Mouse (Mus musculus): ENCODE results near the gene Ctrb1.

Gene Ctrb1

DNA sequence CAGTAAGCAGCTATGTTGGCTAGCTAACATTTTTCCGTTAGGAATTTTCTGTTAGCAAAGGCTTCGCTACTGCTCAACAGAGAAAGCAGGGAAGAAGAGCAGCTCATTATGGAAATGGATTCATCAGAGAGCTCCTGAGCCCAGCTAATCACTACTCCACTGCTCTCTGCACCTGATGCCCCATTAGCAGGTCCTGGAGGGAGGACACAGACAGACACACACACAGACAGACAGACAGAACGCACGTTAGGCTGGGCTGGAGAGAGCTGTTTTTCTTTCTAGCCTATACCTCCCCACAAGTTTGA is 26.6 kb upstream of the Ctrb1 start:
- no peak for DNase-seq (ENCODE audit: low read depth, low spot score)

DNA sequence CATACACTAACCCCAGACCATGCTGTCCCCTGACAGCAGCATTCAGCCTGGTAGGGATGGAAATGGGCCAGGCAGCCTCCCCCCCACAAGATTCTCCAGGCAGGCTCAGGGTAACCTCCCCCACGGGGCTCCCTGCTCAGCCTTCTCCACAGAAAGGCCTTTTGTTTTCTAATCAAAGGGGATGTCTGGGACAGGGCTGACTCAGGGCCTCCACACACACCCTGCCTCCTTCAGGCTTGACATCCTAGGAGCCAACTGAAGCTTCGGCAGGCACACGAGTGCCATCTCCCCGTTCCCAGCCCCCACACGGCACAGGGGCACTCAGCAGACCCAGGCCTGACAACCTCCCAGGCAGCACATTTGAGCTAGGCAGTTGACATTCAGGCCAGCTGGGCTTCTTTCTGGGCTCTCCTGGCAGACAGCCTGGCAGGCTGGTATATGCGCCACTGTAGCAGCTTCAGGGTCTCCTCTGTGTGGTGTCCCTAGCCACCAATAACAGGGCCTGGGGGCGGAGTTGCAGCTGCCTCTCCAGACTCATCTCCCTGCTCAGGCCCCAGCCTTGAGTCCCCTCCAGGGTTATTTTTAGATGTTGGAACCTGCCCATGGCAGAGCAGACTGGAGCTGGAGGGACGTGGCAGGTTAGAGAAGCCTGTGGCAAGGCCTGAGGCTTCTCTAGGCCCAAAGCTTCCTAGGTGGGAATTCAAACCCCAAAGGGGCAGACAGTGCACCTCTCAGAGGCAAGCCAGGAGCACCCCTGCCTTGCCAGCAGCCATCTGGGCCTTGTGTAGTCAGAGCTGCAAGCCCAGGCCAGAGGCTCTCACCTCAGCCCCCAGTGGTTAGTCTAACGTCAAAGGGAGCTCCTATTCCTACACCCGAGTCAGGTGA is 26.0 kb upstream of the Ctrb1 start:
- DNase-seq (ENCODE audit: low read depth, low spot score) = no peak

DNA sequence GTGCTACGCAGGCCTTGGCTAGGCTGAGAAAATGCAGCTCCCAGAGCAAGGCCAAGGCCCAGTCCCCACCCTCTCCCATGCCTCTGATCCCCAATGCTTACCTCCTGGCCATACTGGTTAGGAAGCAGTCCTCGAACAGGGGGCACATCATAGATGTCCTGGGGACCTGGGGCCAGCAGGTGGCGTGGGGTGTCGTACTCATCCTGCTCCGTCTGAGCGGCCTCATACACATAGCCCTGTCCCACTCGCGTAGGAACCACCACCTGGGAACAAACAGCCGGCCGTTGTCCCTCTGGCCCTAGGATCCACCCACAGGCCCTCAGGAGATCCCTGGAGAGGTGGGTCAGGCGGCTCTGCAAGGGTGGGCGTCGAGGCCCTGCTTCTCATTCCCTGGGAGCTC is 24.7 kb upstream of the Ctrb1 start:
- DNase-seq (ENCODE audit: low read depth, low spot score) = no peak

DNA sequence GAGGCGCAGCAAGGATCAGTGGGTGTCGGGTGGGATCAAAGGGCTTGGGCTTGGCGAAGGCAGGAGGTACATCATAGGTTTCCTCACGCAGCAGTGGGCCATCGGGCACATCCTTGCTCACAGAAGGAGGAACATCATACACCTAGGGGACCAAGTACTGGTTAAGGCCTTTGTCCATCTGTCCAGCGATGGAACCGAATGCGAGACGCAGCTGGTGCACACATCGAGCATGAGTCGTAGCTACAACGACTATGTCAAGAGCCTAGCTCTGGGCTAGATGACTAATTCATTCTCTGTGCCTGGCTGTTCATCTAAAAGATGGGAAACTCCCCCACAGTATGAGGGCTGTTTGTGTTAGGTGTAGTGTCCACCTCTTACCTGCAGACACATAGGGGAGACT is 23.5 kb upstream of the Ctrb1 start:
- DNase-seq (ENCODE audit: low read depth, low spot score) = no peak

DNA sequence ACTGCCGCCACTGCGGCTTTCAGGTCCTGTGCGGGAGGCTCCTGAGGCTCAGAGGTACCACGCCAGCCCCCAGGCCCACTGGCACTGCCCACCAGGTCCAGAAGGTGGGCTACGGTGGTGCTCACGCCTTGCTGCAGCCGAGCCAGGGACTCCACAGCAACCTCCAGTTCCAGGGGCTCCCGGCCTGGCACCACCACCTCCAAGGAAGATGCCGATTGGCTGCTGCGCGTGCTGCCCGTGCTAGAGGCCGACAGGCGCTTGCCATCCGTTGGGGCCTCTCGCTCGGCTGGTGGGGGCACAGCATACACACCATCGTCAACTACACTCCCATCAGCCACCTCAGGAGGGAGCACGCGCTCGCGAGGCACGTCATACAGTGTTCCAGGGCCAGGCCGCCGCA is 23.0 kb upstream of the Ctrb1 start:
- DNase-seq (ENCODE audit: low read depth, low spot score) = no peak

DNA sequence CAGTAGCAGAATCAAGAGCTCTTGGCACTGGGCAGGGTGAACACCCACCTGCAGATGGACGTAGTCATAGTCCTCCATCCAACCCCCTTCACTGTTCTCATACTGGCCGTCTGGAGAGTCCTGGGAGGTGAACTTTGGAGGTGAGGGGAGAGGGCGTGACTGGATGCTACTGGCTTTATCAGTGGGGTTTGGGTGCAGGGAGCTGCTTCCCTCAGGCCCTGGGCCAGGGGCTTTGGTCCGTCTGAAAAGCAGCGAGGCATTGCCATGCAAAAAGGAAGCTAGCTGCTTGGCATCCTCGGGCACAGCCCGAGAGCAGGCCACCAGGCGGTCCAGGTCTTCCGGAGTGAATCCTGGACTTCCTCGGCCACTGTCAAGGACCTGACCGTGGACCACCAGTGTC is 22.5 kb upstream of the Ctrb1 start:
- DNase-seq (ENCODE audit: low read depth, low spot score) = no peak

DNA sequence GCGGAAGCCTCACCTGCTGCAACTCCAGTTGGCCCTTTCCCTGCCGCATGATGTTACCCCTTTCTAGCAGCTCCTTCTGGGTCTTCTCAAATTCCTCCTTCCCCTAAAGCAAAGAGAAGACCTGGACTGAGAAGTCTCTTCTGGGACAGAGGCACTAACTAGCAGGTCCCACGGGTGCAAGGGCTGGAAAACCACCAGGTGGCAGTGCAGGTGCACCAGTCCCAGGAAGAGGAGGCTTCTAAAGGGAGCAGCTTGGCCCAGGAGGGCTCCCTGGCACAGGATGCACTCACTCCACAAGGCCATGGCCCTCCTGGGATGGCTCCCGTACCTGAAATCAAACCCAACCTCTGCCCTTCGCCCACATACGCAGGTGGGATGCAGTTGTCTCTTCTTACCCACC is 21.8 kb upstream of the Ctrb1 start:
- peak; percentile 33 for DNase-seq (ENCODE audit: low read depth, low spot score)

DNA sequence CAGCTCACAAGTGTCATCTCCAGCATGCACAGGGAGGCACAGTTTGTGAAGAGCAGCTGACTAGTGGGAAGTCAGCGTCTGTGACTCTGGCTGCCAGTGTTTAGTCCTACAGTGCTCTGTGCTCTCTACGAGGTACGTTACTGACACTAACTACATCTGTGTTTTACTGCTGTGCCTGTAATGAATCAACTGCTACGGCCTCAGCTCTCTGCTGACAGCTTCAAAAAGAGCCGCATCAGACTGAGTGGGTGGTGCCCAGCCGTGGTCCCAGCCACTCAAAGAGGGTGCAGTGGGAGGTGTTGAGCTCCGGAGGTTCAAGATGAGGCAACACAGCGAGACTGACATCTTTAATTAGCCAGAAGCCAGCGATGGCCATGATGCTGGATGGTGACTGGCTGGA is 21.3 kb upstream of the Ctrb1 start:
- DNase-seq (ENCODE audit: low read depth, low spot score) = no peak

DNA sequence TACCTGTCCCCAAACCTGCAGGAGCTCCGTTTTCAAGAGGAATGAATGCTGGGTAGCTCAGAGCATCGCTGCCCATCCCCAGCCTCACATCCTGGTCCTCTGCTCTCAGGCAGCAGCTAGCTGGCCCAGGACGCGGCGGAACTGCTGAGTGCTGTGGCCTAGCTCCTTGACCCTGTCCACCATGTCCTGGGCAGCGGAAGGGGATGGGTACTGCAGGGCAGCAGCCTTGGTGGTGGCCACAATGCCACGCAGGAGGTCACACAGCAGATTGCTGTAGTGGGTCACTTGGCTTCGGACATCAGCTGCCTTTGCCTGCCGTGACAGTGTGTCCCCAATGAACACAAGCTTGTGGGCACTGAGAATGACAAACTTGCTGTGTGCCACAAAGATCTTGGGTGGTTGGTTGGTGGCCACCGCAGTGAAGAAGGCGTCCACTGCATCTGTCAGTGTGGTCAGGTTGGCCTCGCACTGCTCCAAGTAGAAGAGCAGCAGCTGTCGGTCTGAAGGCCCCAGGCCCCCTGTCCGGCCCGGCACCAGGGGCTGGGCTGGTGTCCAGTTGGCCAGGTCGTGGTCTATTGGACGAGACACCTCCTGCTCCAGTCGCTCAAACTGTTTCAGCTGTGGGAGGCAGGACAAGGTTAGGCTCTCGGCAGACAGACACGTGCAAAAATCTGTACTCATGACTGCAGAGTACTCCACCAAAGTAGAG is 20.1 kb upstream of the Ctrb1 start:
- no peak for DNase-seq (ENCODE audit: low read depth, low spot score)

DNA sequence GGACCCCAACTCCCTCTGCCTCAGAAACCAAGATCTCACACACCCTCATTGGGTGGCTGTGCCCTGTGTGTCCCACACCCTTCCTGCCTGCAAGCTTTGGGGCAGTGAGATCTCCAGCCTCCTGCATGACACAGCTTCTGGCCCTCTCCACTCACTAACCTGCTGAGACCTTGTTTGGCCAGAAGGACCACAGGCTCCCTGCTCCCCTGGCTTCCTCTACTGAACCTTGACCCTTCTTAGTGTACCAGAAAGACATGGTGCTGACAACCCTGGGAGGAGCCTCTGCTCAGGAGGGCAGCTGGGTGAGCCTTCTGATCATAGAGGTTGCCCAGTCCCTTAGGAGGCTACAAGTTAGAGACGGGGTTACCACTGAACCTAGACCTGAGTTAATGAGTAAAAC is 18.4 kb upstream of the Ctrb1 start:
- DNase-seq (ENCODE audit: low read depth, low spot score) = no peak

DNA sequence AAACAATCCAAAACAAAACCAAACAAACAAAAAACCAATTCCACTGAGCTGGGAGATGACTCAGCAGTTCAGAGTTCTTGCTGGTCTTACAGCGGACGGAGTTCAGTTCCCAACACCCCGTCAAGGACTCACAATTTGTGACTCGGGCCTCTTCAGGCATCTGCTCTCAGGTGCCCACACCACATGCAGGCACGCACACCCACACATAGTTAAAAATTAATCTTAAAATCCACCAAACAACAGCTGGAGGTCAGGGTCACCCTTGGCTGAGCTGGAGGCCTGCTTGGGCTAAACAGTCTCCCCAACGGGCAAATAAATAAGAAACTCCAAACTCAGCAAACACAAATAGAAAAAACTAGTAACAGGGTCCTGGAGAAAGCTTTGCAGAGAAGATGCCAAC is 17.5 kb upstream of the Ctrb1 start:
- no peak for DNase-seq (ENCODE audit: low read depth, low spot score)

DNA sequence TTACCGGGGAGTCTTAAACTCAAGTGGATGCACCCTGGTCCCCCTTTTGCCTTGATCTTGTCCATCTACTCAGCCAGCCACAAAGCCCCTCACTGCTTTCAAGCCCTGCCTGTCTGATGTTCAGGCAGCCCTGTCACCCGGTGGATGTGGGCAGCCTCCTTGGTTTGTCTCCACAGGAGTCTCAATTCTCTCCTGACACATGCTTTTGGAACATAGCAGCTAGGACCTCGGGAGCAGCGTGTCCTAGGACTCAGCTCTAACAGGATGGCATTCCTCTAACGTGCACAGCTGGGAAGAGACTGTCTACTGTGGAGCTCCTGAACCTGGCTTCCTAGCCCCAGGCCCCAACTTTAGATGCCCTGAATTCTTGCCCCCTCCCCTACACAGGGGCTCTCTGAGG is 14.9 kb upstream of the Ctrb1 start:
- DNase-seq (ENCODE audit: low read depth, low spot score) = no peak

DNA sequence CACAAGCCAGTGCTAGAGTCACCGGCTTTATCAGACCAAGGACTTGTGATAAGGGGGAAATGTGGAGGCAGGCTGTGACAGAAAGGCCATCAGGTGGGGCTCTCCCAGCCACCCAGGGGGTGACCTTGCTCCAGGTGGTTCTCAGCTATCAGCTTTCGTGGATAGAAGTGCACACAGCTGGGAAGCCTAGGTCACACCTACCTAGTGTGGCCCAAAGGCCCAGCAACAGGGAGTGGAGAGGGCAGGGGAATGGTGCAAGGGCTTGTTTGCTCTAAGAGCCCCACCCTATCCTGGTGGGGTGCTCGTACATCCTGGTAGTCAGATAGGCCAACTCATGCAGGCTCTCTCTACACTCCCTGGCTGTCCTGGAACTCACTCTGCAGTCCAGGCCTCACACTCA is 14.4 kb upstream of the Ctrb1 start:
- DNase-seq (ENCODE audit: low read depth, low spot score) = no peak

DNA sequence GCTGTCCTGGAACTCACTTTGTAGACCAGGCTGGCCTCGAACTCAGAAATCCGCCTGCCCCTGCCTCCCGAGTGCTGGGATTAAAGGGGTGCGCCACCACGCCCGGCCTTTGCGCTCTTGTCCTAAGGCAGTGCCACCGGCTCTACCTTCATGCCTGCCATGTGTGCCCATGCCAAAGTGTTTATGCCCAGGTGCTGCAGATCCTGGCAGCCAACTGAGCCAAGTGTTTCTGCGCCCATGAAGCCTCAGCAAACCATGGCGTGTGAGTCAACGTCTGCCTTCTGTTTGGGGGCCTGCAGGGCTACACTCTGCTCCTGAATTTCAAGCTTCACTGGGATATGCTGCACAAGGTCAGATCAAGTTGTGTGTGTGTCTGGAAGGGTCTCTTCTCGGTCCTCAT is 13.8 kb upstream of the Ctrb1 start:
- DNase-seq (ENCODE audit: low read depth, low spot score) = no peak

DNA sequence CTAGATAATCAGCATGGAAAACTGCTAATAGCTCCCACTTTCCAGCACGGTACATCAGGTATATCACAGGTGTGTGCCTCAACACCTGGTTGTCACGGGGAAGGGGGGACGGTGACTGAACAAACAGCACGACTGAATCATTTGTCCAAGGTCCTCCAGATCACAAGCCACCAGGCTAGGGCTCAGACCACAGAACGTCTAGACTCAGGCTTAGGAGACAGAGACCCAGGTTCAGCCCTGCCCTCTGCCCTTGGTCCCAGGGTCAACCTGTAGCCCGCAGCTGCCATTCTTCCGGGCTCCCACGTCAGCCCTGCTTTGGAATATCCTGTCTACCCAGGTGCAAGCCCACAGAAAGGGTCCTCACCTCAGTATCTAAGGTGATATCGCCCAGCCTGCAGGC is 10.6 kb upstream of the Ctrb1 start:
- DNase-seq (ENCODE audit: low read depth, low spot score) = no peak

DNA sequence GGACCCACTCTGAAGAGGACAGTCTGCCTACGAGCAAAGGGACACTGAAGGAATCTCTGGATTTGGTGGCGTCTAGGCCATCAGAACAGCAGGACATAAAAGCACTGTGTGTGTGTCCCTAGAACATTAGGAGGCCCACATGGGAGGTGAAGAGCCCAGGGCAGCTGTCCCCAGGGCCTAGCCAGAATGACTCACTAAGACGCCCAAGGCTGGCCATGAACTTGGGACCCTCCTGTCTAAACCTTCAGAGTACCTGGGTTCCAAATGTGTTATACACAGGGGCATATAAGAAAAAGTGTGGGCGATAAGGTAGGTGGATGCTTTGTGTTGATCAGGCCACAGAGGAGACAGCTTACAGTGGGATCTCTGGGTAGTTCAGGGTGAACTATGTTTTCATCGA is 9.9 kb upstream of the Ctrb1 start:
- DNase-seq (ENCODE audit: low read depth, low spot score) = no peak

DNA sequence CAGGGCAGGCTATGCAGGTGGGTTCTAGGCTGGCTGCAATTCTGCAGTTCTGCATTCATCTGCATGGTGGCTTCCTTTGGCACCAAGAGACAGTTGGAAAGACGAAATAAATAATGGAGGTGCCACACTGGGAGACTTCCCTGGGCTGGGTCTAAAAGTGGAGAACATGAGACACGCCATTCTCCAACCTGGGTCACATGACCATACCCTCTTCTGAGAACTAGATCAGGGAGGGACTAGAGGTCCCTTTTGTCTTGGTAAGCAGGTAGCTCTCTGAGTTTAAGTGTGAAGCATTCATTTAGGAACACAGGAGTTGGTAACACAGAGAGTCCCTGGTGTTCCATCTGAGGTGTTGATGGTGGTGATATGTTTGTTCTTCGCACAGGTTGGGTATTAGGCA is 9.4 kb upstream of the Ctrb1 start:
- no peak for DNase-seq (ENCODE audit: low read depth, low spot score)

DNA sequence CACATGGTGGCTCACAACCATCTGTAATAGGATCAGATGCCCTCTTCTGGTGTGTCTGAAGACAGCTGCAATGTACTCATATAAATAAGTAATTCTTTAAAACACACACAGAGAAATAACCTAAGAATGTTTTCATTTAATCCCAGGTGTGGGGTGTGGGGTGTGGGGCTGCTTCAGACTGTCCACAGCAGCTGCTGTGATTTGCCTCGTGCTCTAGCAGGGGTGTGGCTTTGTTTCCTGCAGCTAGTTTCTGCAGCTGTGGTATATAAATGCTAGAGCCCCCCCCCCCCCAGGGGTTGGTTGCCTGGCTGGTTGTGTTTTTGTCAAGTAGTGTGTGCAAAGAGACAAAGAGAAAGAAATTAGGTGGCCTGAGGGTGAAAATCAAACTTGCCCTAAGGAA is 8.2 kb upstream of the Ctrb1 start:
- peak; percentile 36 for DNase-seq (ENCODE audit: low read depth, low spot score)

DNA sequence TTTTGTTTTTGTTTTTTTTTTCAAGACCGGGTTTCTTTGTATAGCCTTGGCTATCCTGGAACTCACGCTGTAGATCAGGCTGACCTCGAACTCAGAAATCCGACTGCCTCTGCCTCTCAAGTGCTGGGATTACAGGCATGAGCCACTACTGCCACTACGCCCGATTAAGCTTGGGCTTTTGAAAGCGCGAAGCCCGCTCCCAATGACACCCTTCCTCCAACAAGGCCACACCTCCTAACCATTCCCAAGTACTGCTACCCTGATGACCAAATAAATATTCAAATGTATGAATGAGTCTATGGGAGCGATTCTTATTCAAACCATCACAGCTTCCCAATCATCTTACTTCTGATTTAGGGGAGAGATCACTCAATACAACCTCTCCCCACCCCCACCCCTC is 6.8 kb upstream of the Ctrb1 start:
- DNase-seq (ENCODE audit: low read depth, low spot score) = no peak

DNA sequence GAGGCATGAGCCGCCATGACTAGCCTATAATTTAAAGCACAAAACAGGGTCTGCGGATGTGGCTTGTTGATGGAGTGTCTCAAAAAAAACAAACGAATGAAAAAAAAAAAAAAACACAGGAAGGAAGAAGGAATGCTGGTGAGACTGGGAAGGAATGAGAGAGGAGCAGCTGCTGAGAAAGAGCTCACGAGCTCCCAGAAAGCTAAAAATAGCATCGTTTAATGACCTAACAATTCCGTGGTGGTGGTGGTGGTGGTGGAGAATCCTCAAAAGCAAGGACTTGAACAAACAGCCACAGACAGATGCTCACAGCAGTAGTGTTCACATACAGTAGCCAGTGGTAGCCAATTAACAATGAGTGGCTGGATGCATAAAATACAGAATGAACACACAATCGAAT is 4.6 kb upstream of the Ctrb1 start:
- no peak for DNase-seq (ENCODE audit: low read depth, low spot score)

DNA sequence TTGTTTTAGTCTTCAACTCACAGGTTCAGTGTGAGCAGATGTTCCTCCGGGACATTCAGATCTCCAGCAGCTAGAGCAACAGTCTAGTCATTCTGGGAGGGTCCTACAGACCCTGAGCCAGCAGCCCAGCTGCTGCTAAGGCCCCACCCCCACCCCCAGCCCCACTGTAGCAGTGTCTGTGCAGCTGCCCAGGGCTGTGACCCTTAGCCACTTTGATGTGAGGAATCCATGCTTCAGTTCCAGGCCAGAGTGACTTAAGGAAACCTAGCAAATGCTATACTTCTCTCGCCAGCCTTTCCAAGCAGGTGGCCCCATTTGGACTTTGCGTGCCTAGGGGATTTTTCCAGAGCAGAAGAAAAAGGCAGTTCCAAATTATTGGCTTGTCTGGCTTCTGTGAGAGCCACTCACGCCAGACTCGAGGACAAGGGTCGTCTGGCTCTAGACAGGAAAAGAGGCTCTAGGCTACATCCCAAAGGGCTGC is 2.5 kb upstream of the Ctrb1 start:
- no peak for DNase-seq (ENCODE audit: low read depth, low spot score)

DNA sequence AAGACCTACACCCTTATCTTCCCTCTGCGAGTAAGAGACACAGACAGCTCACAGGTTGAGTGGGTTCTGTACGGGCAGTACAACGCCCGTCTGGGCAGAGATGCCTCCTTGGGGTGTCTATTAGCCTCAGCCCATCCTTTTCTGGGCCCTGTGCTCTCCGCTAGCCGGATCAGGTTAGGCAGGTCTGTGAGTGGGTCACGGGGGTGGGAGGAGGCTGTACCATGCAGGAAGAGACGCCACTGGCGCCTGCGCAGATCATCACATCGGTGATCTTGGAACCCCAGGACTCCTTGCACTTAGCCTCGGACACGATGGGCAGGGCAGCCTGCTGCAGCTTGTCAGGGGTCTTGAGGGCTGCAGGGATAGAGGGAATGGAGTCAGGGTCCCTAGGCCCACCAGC is 3.9 kb downstream of the Ctrb1 start:
- no peak for DNase-seq (ENCODE audit: low read depth, low spot score)

DNA sequence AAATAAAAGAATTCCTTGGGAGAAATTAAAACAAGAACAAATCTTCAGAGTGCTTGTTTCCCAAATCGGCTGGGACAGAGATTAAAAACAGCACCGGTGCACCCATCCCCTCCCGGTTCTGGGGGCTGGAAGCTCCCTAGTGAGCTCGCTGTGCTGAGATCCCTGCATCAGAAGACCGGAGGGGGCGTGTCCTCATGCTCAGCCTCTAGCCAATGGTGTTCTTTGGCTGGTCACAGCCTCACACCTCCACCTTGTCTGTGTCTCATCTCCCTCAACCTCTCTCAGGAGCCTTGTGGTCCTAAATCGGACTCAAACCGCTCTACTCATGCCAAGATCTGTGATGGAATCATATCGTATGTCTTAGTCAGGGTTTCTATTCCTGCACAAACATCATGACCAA is 8.3 kb downstream of the Ctrb1 start:
- DNase-seq (ENCODE audit: low read depth, low spot score) = peak; percentile 29
